Mouse (Mus musculus): ENCODE data around the gene Cyth4. TPM values are rescaled to one million over a fixed set of nuclear protein-coding genes. Genes with fewer than 3 reads are reported as not detected.

Gene Cyth4
- polyA plus RNA-seq, 1 experiment from 2014 or later: 3.8 TPM

- WGBS: 20% methylated on average over 11 of the region's 11 CpGs
- Histone ChIP-seq H3K4me1 (replicated peaks; ENCODE audit: control insufficient read depth, insufficient read depth, low read length) (peaks cover 21% of the 10 kb centered on the region), H3K27me3 (ENCODE audit: control insufficient read depth, insufficient read depth, low read length) (no peaks in the 10 kb centered on the region), H3K9me3 (ENCODE audit: control insufficient read depth, low read length) (no peaks in the 10 kb centered on the region; the same call in 1 of the 2 replicates), H3K9ac (no peak overlapping the region), H3K4me3 (replicated peaks; ENCODE audit: low read length) (no peak overlapping the region), H3K4me2 (replicated peaks) (no peak overlapping the region), H3K27ac (no peak overlapping the region), H3K36me3 (replicated peaks; ENCODE audit: control insufficient read depth, insufficient read depth) (no peaks in the 10 kb centered on the region)
- ATAC-seq (ENCODE audit: low FRiP score) (no peak), DNase-seq (ENCODE audit: low spot score) (no peak)
Measured at GRCm38 (mm10) chr15:78583352-78583751, 13.5 kb upstream of the Cyth4 start.

- no peaks in the 10 kb centered on the region for H3K36me3 ChIP-seq (replicated peaks; ENCODE audit: control insufficient read depth, insufficient read depth)
- H3K9ac ChIP-seq: no peak overlapping the region
- ATAC-seq (ENCODE audit: low FRiP score) (no peak), DNase-seq (ENCODE audit: low spot score) (no peak)
- no peak overlapping the region for H3K27ac ChIP-seq
- no peaks in the 10 kb centered on the region; the same call in 1 of the 2 replicates for H3K9me3 ChIP-seq (ENCODE audit: control insufficient read depth, low read length)
- 92% methylated on average over 7 of the region's 7 CpGs for WGBS
- H3K4me3 ChIP-seq (replicated peaks; ENCODE audit: low read length): no peak overlapping the region
- no peaks in the 10 kb centered on the region for H3K27me3 ChIP-seq (ENCODE audit: control insufficient read depth, insufficient read depth, low read length)
- H3K4me1 ChIP-seq (replicated peaks; ENCODE audit: control insufficient read depth, insufficient read depth, low read length): peaks cover 11% of the 10 kb centered on the region
- no peak overlapping the region for H3K4me2 ChIP-seq (replicated peaks)
Measured at GRCm38 (mm10) chr15:78585404-78585803, 11.4 kb upstream of the Cyth4 start.

- H3K36me3 ChIP-seq (replicated peaks; ENCODE audit: control insufficient read depth, insufficient read depth): no peaks in the 10 kb centered on the region
- H3K27ac ChIP-seq: no peak overlapping the region
- no peaks in the 10 kb centered on the region for H3K4me1 ChIP-seq (replicated peaks; ENCODE audit: control insufficient read depth, insufficient read depth, low read length)
- H3K27me3 ChIP-seq (ENCODE audit: control insufficient read depth, insufficient read depth, low read length): no peaks in the 10 kb centered on the region
- H3K9me3 ChIP-seq (ENCODE audit: control insufficient read depth, low read length): no peaks in the 10 kb centered on the region; the same call in 1 of the 2 replicates
- DNase-seq (ENCODE audit: low spot score) (peak; percentile 93), ATAC-seq (ENCODE audit: low FRiP score) (peak; percentile 87)
- no peak overlapping the region for H3K4me3 ChIP-seq (replicated peaks; ENCODE audit: low read length)
- whole genome bisulfite sequencing: 49% methylated on average over 18 of the region's 18 CpGs
- no peak overlapping the region for H3K9ac ChIP-seq
- no peak overlapping the region for H3K4me2 ChIP-seq (replicated peaks)
Measured at GRCm38 (mm10) chr15:78587050-78587994, 9.5 kb upstream of the Cyth4 start.

GRCm38 (mm10) chr15:78588049-78588448 is 8.8 kb upstream of the Cyth4 start:
- H3K4me1 ChIP-seq (replicated peaks; ENCODE audit: control insufficient read depth, insufficient read depth, low read length): no peaks in the 10 kb centered on the region
- 86% methylated on average over 4 of the region's 4 CpGs for WGBS

GRCm38 (mm10) chr15:78588900-78589299 is 7.9 kb upstream of the Cyth4 start:
- ATAC-seq (ENCODE audit: low FRiP score): no peak
- H3K27ac ChIP-seq: no peak overlapping the region
- no peaks in the 10 kb centered on the region for H3K4me1 ChIP-seq (replicated peaks; ENCODE audit: control insufficient read depth, insufficient read depth, low read length)
- WGBS: 88% methylated on average over 4 of the region's 4 CpGs
- H3K27me3 ChIP-seq (ENCODE audit: control insufficient read depth, insufficient read depth, low read length): no peaks in the 10 kb centered on the region
- no peak for DNase-seq (ENCODE audit: low spot score)
- H3K9me3 ChIP-seq (ENCODE audit: control insufficient read depth, low read length): no peaks in the 10 kb centered on the region; the same call in 1 of the 2 replicates
- no peak overlapping the region for H3K9ac ChIP-seq
- H3K4me2 ChIP-seq (replicated peaks): no peak overlapping the region
- no peaks in the 10 kb centered on the region for H3K36me3 ChIP-seq (replicated peaks; ENCODE audit: control insufficient read depth, insufficient read depth)
- H3K4me3 ChIP-seq (replicated peaks; ENCODE audit: low read length): no peak overlapping the region

More at GRCm38 (mm10) chr15:78588049-78588448, 8.8 kb upstream of the Cyth4 start:
- no peak overlapping the region for H3K9ac ChIP-seq
- no peak overlapping the region for H3K4me3 ChIP-seq (replicated peaks; ENCODE audit: low read length)
- no peak overlapping the region for H3K4me2 ChIP-seq (replicated peaks)
- no peaks in the 10 kb centered on the region for H3K36me3 ChIP-seq (replicated peaks; ENCODE audit: control insufficient read depth, insufficient read depth)
- ATAC-seq (ENCODE audit: low FRiP score) (no peak), DNase-seq (ENCODE audit: low spot score) (no peak)
- no peaks in the 10 kb centered on the region for H3K27me3 ChIP-seq (ENCODE audit: control insufficient read depth, insufficient read depth, low read length)
- H3K27ac ChIP-seq: no peak overlapping the region
- no peaks in the 10 kb centered on the region; the same call in 1 of the 2 replicates for H3K9me3 ChIP-seq (ENCODE audit: control insufficient read depth, low read length)

GRCm38 (mm10) chr15:78589936-78590335 is 6.9 kb upstream of the Cyth4 start:
- Histone ChIP-seq H3K27me3 (ENCODE audit: control insufficient read depth, insufficient read depth, low read length) (no peaks in the 10 kb centered on the region), H3K27ac (no peak overlapping the region), H3K4me3 (replicated peaks; ENCODE audit: low read length) (no peak overlapping the region), H3K9ac (no peak overlapping the region), H3K4me1 (replicated peaks; ENCODE audit: control insufficient read depth, insufficient read depth, low read length) (no peaks in the 10 kb centered on the region), H3K36me3 (replicated peaks; ENCODE audit: control insufficient read depth, insufficient read depth) (no peaks in the 10 kb centered on the region), H3K9me3 (ENCODE audit: control insufficient read depth, low read length) (no peaks in the 10 kb centered on the region), H3K4me2 (replicated peaks) (no peak overlapping the region)
- WGBS: 82% methylated on average over 6 of the region's 6 CpGs
- no peak for ATAC-seq (ENCODE audit: low FRiP score)
- no peak for DNase-seq (ENCODE audit: low spot score)

- WGBS: 80% methylated on average over 6 of the region's 6 CpGs
- no peak for DNase-seq (ENCODE audit: low spot score)
- no peak for ATAC-seq (ENCODE audit: low FRiP score)
Measured at GRCm38 (mm10) chr15:78590785-78591184, 6.1 kb upstream of the Cyth4 start.

GRCm38 (mm10) chr15:78591680-78592451 is 5.0 kb upstream of the Cyth4 start:
- H3K9me3 ChIP-seq (ENCODE audit: control insufficient read depth, low read length): no peaks in the 10 kb centered on the region
- H3K27ac ChIP-seq: no peak overlapping the region
- H3K36me3 ChIP-seq (replicated peaks; ENCODE audit: control insufficient read depth, insufficient read depth): no peaks in the 10 kb centered on the region
- no peak overlapping the region for H3K9ac ChIP-seq
- no peaks in the 10 kb centered on the region for H3K4me1 ChIP-seq (replicated peaks; ENCODE audit: control insufficient read depth, insufficient read depth, low read length)
- H3K4me3 ChIP-seq (replicated peaks; ENCODE audit: low read length): no peak overlapping the region
- WGBS: 73% methylated on average over 15 of the region's 15 CpGs
- ATAC-seq (ENCODE audit: low FRiP score): no peak
- H3K4me2 ChIP-seq (replicated peaks): no peak overlapping the region
- H3K27me3 ChIP-seq (ENCODE audit: control insufficient read depth, insufficient read depth, low read length): no peaks in the 10 kb centered on the region
- DNase-seq (ENCODE audit: low spot score): no peak

More at GRCm38 (mm10) chr15:78590785-78591184, 6.1 kb upstream of the Cyth4 start:
- no peak overlapping the region for H3K4me2 ChIP-seq (replicated peaks)
- H3K9ac ChIP-seq: no peak overlapping the region
- H3K4me1 ChIP-seq (replicated peaks; ENCODE audit: control insufficient read depth, insufficient read depth, low read length): no peaks in the 10 kb centered on the region
- H3K36me3 ChIP-seq (replicated peaks; ENCODE audit: control insufficient read depth, insufficient read depth): no peaks in the 10 kb centered on the region
- no peaks in the 10 kb centered on the region for H3K9me3 ChIP-seq (ENCODE audit: control insufficient read depth, low read length)
- H3K27me3 ChIP-seq (ENCODE audit: control insufficient read depth, insufficient read depth, low read length): no peaks in the 10 kb centered on the region
- H3K27ac ChIP-seq: no peak overlapping the region
- H3K4me3 ChIP-seq (replicated peaks; ENCODE audit: low read length): no peak overlapping the region

- no peaks in the 10 kb centered on the region for H3K9me3 ChIP-seq (ENCODE audit: control insufficient read depth, low read length)
- H3K4me3 ChIP-seq (replicated peaks; ENCODE audit: low read length): no peak overlapping the region
- ATAC-seq (ENCODE audit: low FRiP score) (no peak), DNase-seq (ENCODE audit: low spot score) (no peak)
- no peak overlapping the region for H3K27ac ChIP-seq
- no peak overlapping the region for H3K9ac ChIP-seq
- no peaks in the 10 kb centered on the region for H3K4me1 ChIP-seq (replicated peaks; ENCODE audit: control insufficient read depth, insufficient read depth, low read length)
- WGBS: 76% methylated on average over 14 of the region's 14 CpGs
- H3K4me2 ChIP-seq (replicated peaks): no peak overlapping the region
- no peaks in the 10 kb centered on the region for H3K36me3 ChIP-seq (replicated peaks; ENCODE audit: control insufficient read depth, insufficient read depth)
- H3K27me3 ChIP-seq (ENCODE audit: control insufficient read depth, insufficient read depth, low read length): no peaks in the 10 kb centered on the region
Measured at GRCm38 (mm10) chr15:78592452-78592968, 4.3 kb upstream of the Cyth4 start.

All from hindbrain, embryonic 14.5 days (tissue).